Mouse (Mus musculus) stomach, embryonic 15.5 days (tissue): ENCODE results near the gene Adamts16. TPM values are rescaled to one million over a fixed set of nuclear protein-coding genes. Genes with fewer than 3 reads are reported as not detected.

Experiments
- ATAC-seq: fragments of 200-750 bp; cut with Nextera tagmentation; 2 replicates; pipeline ENCODE4 v1.8.0; 2017; ENCODE audit warnings: low read depth, moderate number of reproducible peaks, moderate TSS enrichment; ENCODE audit not compliant: insufficient read depth, low FRiP score
- H3K27ac ChIP-seq: fragments of 300-500 bp; sonication (generic); 2 replicates; pipeline ENCODE4 v1.5.1; 2015; ENCODE audit warnings: mild to moderate bottlenecking, inconsistent platforms
- H3K27me3 ChIP-seq: fragments of 300-500 bp; sonication (generic); replicated peaks from 2 replicates; pipeline ENCODE4 v1.6.1; 2015; ENCODE audit warnings: inconsistent platforms
- H3K36me3 ChIP-seq: fragments of 300-500 bp; sonication (generic); 2 replicates; pipeline ENCODE4 v1.6.1; 2015; ENCODE audit warnings: inconsistent platforms
- H3K4me1 ChIP-seq: fragments of 300-500 bp; sonication (generic); 2 replicates; pipeline ENCODE4 v1.6.1; 2015; ENCODE audit warnings: inconsistent platforms
- H3K4me2 ChIP-seq: fragments of 300-500 bp; sonication (generic); 2 replicates; pipeline ENCODE4 v1.6.1; 2015; ENCODE audit warnings: mild to moderate bottlenecking, inconsistent platforms
- H3K4me3 ChIP-seq: fragments of 300-500 bp; sonication (generic); replicated peaks from 2 replicates; pipeline ENCODE4 v1.5.1; 2015; ENCODE audit warnings: inconsistent platforms
- H3K9ac ChIP-seq: fragments of 300-500 bp; sonication (generic); 2 replicates; pipeline ENCODE4 v1.6.1; 2015; ENCODE audit warnings: inconsistent platforms
- H3K9me3 ChIP-seq: fragments of 300-500 bp; sonication (generic); 2 replicates; pipeline ENCODE4 v1.6.1; 2016; ENCODE audit warnings: inconsistent platforms
- WGBS: fragments of 180-500 bp; shearing (Covaris S2); methylation state at CpG from one replicate; pipeline ENCODE4 v1.1.7; 2015; 5-methylcytosine and 5-hydroxymethylcytosine counted together
- polyA plus RNA-seq: library from polyadenylated mRNA; unstranded; fragments of >200 nt; fragmentation: Nextera tagmentation; extraction: Ambion mirVana; gene quantifications from 2 replicates; pipeline ENCODE4 v1.2.1, GENCODE M21; 2015

The Adamts16 gene
- polyA plus RNA-seq, 1 experiment from 2014 or later: 2.6 TPM

GRCm38 (mm10) chr13:70729996-70730395 is 111.6 kb downstream of the Adamts16 start:
- no peaks in the 10 kb centered on the region for H3K4me1 ChIP-seq
- no peak overlapping the region for H3K4me2 ChIP-seq
- H3K27ac ChIP-seq: no peak overlapping the region
- no peak overlapping the region for H3K9ac ChIP-seq
- no peaks in the 10 kb centered on the region for H3K36me3 ChIP-seq
- H3K9me3 ChIP-seq: no peaks in the 10 kb centered on the region
- ATAC-seq: no peak
- WGBS: 55% methylated on average over 5 of the region's 5 CpGs
- H3K27me3 ChIP-seq: no peaks in the 10 kb centered on the region
- H3K4me3 ChIP-seq: no peak overlapping the region

- no peak for ATAC-seq
- Histone ChIP-seq H3K27me3 (no peaks in the 10 kb centered on the region), H3K4me2 (no peak overlapping the region), H3K9ac (no peak overlapping the region), H3K4me1 (no peaks in the 10 kb centered on the region), H3K36me3 (no peaks in the 10 kb centered on the region), H3K27ac (no peak overlapping the region), H3K9me3 (no peaks in the 10 kb centered on the region), H3K4me3 (no peak overlapping the region)
- 70% methylated on average over 3 of the region's 3 CpGs for WGBS
These were observed 115.4 kb downstream of the Adamts16 start for GRCm38 (mm10) chr13:70726249-70726648.

- no peak overlapping the region for H3K4me3 ChIP-seq
- no peaks in the 10 kb centered on the region for H3K9me3 ChIP-seq
- no peaks in the 10 kb centered on the region for H3K4me1 ChIP-seq
- H3K36me3 ChIP-seq: no peaks in the 10 kb centered on the region
- H3K27ac ChIP-seq: no peak overlapping the region
- no peak overlapping the region for H3K9ac ChIP-seq
- H3K27me3 ChIP-seq: no peaks in the 10 kb centered on the region
- no peak for ATAC-seq
- 59% methylated on average over 3 of the region's 3 CpGs for WGBS
- H3K4me2 ChIP-seq: no peak overlapping the region
These were observed 117.0 kb downstream of the Adamts16 start for GRCm38 (mm10) chr13:70724635-70725034.

GRCm38 (mm10) chr13:70724108-70724622 is 117.4 kb downstream of the Adamts16 start:
- Histone ChIP-seq H3K4me3 (no peak overlapping the region), H3K36me3 (no peaks in the 10 kb centered on the region), H3K4me1 (no peaks in the 10 kb centered on the region), H3K9me3 (no peaks in the 10 kb centered on the region), H3K4me2 (no peak overlapping the region), H3K27me3 (no peaks in the 10 kb centered on the region), H3K9ac (no peak overlapping the region), H3K27ac (no peak overlapping the region)
- WGBS: 54% methylated on average over 2 of the region's 2 CpGs
- no peak for ATAC-seq

- no peaks in the 10 kb centered on the region for H3K27me3 ChIP-seq
- no peak overlapping the region for H3K9ac ChIP-seq
- no peaks in the 10 kb centered on the region for H3K9me3 ChIP-seq
- 57% methylated on average over 1 of the region's 1 CpGs for WGBS
- no peaks in the 10 kb centered on the region for H3K4me1 ChIP-seq
- no peak overlapping the region for H3K27ac ChIP-seq
- H3K36me3 ChIP-seq: no peaks in the 10 kb centered on the region
- no peak for ATAC-seq
- H3K4me2 ChIP-seq: no peak overlapping the region
- no peak overlapping the region for H3K4me3 ChIP-seq
These were observed 121.6 kb downstream of the Adamts16 start for GRCm38 (mm10) chr13:70719994-70720393.

- Histone ChIP-seq H3K36me3 (no peaks in the 10 kb centered on the region), H3K9ac (no peak overlapping the region), H3K27me3 (no peaks in the 10 kb centered on the region), H3K9me3 (no peaks in the 10 kb centered on the region), H3K27ac (no peak overlapping the region), H3K4me2 (no peak overlapping the region), H3K4me3 (no peak overlapping the region), H3K4me1 (no peaks in the 10 kb centered on the region)
- WGBS: 75% methylated on average over 2 of the region's 2 CpGs
- no peak for ATAC-seq
These were observed 122.8 kb downstream of the Adamts16 start for GRCm38 (mm10) chr13:70718814-70719213.

GRCm38 (mm10) chr13:70716022-70716421 is 125.6 kb downstream of the Adamts16 start:
- no peak overlapping the region for H3K27ac ChIP-seq
- no peaks in the 10 kb centered on the region for H3K4me1 ChIP-seq
- ATAC-seq: no peak
- H3K4me2 ChIP-seq: no peak overlapping the region
- no peak overlapping the region for H3K4me3 ChIP-seq
- no peaks in the 10 kb centered on the region for H3K36me3 ChIP-seq
- H3K9ac ChIP-seq: no peak overlapping the region
- H3K9me3 ChIP-seq: no peaks in the 10 kb centered on the region
- WGBS: 58% methylated on average over 5 of the region's 5 CpGs
- H3K27me3 ChIP-seq: no peaks in the 10 kb centered on the region

GRCm38 (mm10) chr13:70714081-70714775 is 127.4 kb downstream of the Adamts16 start:
- WGBS: 83% methylated on average over 7 of the region's 7 CpGs
- ATAC-seq: no peak
- Histone ChIP-seq H3K4me1 (no peaks in the 10 kb centered on the region), H3K9me3 (no peaks in the 10 kb centered on the region), H3K27ac (no peak overlapping the region), H3K27me3 (no peaks in the 10 kb centered on the region), H3K36me3 (no peaks in the 10 kb centered on the region), H3K4me3 (no peak overlapping the region), H3K9ac (no peak overlapping the region), H3K4me2 (no peak overlapping the region)

GRCm38 (mm10) chr13:70713331-70713730 is 128.3 kb downstream of the Adamts16 start:
- Histone ChIP-seq H3K4me3 (no peak overlapping the region), H3K36me3 (no peaks in the 10 kb centered on the region), H3K27me3 (no peaks in the 10 kb centered on the region), H3K4me1 (no peaks in the 10 kb centered on the region), H3K27ac (no peak overlapping the region), H3K9me3 (no peaks in the 10 kb centered on the region), H3K9ac (no peak overlapping the region), H3K4me2 (no peak overlapping the region)
- ATAC-seq: no peak
- WGBS: 67% methylated on average over 5 of the region's 5 CpGs

GRCm38 (mm10) chr13:70707158-70707854 is 134.3 kb downstream of the Adamts16 start:
- no peaks in the 10 kb centered on the region for H3K9me3 ChIP-seq
- H3K27ac ChIP-seq: no peak overlapping the region
- H3K4me1 ChIP-seq: no peaks in the 10 kb centered on the region
- H3K4me2 ChIP-seq: no peak overlapping the region
- H3K27me3 ChIP-seq: no peaks in the 10 kb centered on the region
- 71% methylated on average over 5 of the region's 5 CpGs for WGBS
- ATAC-seq: no peak
- H3K4me3 ChIP-seq: no peak overlapping the region
- H3K9ac ChIP-seq: no peak overlapping the region
- H3K36me3 ChIP-seq: no peaks in the 10 kb centered on the region

GRCm38 (mm10) chr13:70702904-70703303 is 138.7 kb downstream of the Adamts16 start:
- Histone ChIP-seq H3K36me3 (no peaks in the 10 kb centered on the region), H3K9me3 (no peaks in the 10 kb centered on the region), H3K27ac (no peak overlapping the region), H3K4me1 (no peaks in the 10 kb centered on the region), H3K4me3 (no peak overlapping the region), H3K4me2 (no peak overlapping the region), H3K9ac (no peak overlapping the region), H3K27me3 (no peaks in the 10 kb centered on the region)
- ATAC-seq: no peak
- 17% methylated on average over 4 of the region's 4 CpGs for WGBS

GRCm38 (mm10) chr13:70698812-70699387 is 142.7 kb downstream of the Adamts16 start:
- Histone ChIP-seq H3K27me3 (no peaks in the 10 kb centered on the region), H3K27ac (no peak overlapping the region), H3K4me3 (no peak overlapping the region), H3K36me3 (no peaks in the 10 kb centered on the region), H3K9me3 (no peaks in the 10 kb centered on the region), H3K4me2 (no peak overlapping the region), H3K9ac (no peak overlapping the region), H3K4me1 (no peaks in the 10 kb centered on the region)
- ATAC-seq: no peak
- 75% methylated on average over 4 of the region's 4 CpGs for WGBS
